Comparison of ENCODE assay signal across 8 mouse cellular contexts in the genomic region with DNA sequence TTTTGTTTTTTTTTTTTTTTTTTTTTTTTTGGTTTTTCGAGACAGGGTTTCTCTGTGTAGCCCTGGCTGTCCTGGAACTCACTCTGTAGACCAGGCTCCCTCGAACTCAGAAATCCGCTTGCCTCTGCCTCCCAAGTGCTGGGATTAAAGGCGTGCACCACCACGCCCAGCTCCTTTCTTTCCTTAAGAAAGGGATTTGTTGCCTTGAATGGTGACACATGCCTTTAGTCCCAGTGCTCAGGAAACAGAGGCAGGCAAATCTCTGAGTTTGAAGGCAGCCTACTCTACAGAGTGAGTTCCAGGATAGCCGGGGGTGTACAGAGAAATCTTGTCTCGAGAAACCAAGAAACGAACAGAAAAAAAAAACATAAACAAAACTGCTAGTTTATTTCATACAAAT. TPM values are rescaled to one million over a fixed set of nuclear protein-coding genes. Genes with fewer than 3 reads are reported as not detected.
"Had no signal": no experiment of that assay in that cellular context is flagged by ENCODE, and none has a peak within 500 bp of the region (broad histone marks: within the 10 kb centered on the region; RNA-seq: fewer than 3 reads in every experiment).

No protein-coding gene starts in this region.

RNA-seq across cellular contexts. Expression of gene Mbl2, which starts 23.7 kb away (rescaled TPM):
- polyA plus RNA-seq: neural tube, embryonic 13.5 days; neural tube, embryonic 14.5 days; neural tube, embryonic 15.5 days; spleen, adult 2 months; stomach, embryonic 14.5 days; stomach, embryonic 15.5 days; stomach, embryonic 16.5 days; testis, adult 2 months had no signal

RNA-seq across cellular contexts. Expression of gene Gldc, which starts 33.8 kb away (rescaled TPM):
- polyA plus RNA-seq: spleen, adult 2 months had no signal
